Mouse (Mus musculus): ENCODE results near the gene Mbd4.

The Mbd4 gene

DNA sequence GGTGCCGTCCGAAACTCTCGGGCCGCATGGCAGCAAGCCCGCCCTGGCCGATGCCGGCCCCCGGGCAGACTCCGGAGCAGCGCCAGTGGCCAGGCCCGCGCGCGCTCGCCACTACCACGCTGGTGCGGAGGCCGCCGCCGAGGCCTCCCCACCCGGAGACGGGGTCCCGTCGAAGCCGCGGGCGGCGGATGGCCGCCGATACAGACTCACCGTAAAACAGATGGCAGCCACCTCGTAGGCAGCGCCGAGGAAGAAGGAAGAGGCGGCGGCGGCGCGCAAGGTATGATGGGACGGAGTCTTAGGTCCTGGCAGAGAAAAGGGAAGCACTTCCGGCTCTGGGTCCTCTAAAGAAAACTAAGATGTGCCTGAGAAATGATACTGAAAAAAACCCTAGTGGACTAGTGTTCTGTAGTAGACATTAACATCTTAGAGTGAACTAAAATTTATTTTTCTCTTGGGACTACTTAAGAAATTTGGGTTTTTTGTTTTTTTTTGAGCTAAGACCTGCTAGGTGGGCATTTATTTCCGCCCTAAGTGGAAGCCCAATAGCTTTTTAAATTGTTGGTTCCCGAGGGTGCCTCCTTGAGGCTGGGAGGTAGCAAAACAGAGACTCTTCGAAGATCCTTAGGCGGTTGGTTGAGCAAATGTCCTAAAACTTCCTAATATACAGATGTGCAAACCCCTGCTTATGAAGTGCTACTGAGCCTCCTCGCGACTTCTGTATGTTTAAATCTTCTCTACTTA lies 44.5 kb downstream of the Mbd4 start, which contains the start of gene Rpl32:
Gene Rpl32, minus strand, starts transcription at position 260 of the 744 bp plus-strand sequence.
- peak; percentile 92 for DNase-seq (ENCODE audit: low spot score)

DNA sequence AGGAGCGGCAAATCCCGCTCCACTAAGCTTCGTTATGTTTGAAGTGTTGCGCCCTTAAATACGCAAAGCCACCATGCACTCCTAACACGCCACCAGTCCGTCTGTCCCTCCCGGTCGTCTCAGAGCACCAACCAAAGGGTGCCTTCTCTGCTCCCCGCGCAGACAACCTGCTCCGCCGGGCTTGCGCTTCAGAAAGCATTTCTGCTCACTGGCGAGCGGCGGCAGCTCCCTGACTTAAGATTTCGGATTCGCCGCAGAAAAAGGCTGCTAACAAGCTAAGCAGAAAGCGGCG lies 45.0 kb downstream of the Mbd4 start:
- no peak for DNase-seq (ENCODE audit: low spot score)

DNA sequence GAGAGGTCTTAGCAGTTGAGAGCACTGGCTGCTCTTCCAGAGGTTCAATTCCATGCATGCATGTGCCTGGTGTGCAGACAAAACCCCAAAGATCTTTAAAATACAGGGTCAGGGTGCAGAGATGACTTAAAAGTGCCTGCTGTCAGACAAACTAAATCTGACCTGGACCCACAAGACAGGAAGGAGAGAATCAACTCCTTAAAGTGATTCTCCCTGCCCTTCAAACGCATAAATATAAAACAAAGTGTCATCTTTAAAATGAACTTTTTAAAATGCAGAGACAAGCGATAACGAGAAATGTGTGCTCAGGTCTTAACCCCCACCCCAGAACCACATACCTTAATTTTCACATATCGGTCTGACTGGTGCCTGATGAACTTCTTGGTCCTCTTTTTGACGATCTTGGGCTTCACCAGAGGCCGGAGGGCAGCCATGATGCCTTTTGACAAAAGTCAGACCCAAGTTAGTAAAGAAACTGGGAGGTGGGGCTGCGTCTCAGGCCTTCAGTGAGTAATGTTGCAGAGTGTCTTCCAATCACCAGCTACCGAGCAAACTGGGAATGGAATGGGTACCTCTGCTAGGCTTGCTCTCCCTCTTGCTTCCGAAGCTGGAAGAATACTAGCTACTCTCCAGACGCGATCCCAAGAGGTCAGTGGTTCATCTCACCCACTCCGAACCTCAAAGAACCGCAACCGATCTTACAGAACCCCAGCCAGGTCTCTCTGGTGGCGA lies 45.5 kb downstream of the Mbd4 start:
- peak; percentile 33 for DNase-seq (ENCODE audit: low spot score)

DNA sequence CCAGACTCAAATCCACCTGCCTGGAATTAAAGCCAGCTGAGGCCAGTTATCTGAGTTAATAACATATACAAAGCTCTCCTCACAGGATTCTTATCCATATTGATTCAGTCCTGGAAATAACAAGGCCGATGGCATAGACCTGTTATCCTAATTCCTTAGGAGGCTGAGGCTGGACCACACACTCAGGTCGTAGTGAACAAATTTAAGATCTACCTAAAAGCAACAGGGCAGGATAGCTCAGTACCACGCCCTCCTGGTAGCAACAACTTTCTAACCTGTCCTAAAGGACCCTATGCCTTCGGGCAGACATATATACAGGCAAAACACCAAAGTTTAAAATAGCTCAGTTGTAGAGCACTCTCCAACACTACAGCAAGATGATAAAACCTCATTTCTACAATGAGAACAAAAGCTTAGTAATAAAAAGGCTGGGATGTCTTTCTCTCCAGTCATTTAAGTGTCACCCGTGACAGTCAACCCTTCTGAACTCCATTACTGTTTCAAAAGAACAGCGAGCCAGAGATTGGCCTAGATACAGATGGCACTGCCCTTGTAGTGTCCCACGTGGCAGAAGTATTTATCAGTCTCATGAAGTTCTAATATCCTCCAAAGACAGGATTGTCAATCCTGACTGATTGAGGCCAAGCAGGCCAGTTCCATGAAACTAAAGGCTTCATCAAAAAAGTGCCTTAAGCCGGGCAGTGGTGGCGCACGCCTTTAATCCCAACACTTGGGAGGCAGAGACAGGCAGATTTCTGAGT lies 48.6 kb downstream of the Mbd4 start:
- DNase-seq (ENCODE audit: low spot score) = no peak

DNA sequence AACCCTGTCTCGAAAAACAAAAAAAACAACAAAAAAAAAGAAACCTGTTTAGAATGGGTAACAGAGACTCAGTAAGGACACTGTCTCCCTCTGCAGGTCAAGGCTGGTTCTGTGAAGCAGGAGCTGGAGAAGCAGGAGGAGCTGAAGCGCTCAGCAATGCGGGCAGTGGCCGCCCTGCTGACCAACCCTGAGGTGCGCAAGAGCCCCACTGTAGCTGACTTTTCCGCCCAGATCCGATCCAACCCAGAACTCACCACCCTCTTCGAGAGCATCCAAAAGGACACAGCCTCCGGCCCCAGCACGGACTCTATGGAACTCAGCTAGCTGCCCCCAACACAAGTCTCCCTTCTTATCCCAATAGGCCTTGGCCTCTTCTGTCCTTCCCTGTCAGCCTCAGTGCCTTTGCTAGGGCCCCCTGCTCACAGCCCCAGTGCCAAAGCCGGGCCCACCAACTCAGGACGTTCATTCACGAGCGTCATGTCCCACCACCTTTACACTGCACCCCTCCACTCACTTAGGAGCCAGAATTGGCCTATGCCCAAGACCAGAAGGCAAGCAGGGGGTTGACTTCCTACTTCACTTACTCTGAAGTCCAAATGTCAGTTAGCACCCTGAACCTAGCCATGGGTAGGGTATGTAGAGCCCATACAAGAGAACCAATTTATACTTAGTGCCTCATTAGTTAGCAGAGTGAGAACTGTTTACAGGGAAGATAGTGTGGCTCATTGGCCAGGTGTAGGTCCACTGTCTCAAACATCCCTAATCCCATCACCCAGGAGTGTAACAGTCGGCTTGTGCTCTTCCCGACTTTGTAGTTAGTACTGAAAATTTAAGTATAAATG lies 49.4 kb downstream of the Mbd4 start:
- DNase-seq (ENCODE audit: low spot score) = peak; percentile 83

- DNase-seq (ENCODE audit: low spot score) = no peak
Observed at GRCm38 (mm10) chr6:115801811-115802210, 51.4 kb downstream of the Mbd4 start.

GRCm38 (mm10) chr6:115792691-115793215 lies 60.4 kb downstream of the Mbd4 start:
- peak; percentile 45 for DNase-seq (ENCODE audit: low spot score)

DNA sequence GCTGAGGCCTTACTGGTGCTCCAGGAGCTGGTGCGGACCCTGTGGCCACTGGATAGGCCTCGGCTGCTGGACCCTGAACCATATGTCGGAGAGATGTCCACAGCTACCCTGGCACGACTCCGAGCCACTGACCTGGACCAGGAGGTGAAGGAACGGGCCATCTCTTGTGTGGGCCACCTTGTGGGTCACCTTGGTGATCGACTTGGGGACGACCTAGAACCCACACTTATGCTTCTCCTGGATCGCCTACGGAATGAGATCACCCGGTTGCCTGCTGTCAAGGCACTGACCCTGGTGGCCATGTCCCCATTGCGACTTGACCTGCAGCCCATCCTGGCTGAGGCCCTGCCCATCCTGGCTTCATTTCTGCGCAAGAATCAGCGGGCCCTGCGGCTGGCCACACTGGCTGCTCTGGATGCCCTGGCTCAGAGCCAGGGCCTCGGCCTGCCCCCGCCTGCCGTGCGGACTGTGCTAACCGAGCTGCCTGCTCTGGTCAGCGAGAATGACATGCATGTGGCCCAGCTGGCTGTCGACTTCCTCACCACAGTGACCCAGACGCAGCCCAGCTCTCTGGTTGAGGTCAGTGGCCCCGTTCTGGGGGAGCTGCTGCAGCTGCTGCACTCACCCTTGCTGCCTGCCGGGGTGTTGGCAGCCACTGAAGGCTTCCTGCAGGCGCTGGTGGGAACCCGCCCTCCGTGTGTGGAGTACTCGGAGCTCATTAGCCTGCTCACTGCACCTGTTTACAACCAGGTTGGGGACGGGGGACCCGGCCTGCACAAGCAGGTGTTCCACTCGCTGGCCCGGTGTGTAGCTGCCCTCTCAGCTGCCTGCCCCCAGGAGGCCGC lies 61.1 kb downstream of the Mbd4 start:
- DNase-seq (ENCODE audit: low spot score) = peak; percentile 85

GRCm38 (mm10) chr6:115791016-115791415 lies 62.2 kb downstream of the Mbd4 start:
- DNase-seq (ENCODE audit: low spot score) = no peak

Measured in MN1 (cell line).